Mouse (Mus musculus) brain, embryonic 18.5 days (tissue): Measurements from ENCODE around the gene Kirrel.
"Not testable (repeated sequence)": the region's sequence is repeated elsewhere in the genome, so short reads cannot be mapped to it uniquely, and the experiment has no call there.

Source experiments
- DNase-seq: peaks from one replicate; pipeline ENCODE4 v3.0.0-alpha.2; 2012; ENCODE audit warnings: low read depth, low spot score

The Kirrel gene

GRCm38 (mm10) chr3:87134951-87135350 lies 39.6 kb downstream of the Kirrel start:
- DNase-seq: no peak

GRCm38 (mm10) chr3:87131694-87132347 lies 42.7 kb downstream of the Kirrel start:
- DNase-seq: no peak

DNA sequence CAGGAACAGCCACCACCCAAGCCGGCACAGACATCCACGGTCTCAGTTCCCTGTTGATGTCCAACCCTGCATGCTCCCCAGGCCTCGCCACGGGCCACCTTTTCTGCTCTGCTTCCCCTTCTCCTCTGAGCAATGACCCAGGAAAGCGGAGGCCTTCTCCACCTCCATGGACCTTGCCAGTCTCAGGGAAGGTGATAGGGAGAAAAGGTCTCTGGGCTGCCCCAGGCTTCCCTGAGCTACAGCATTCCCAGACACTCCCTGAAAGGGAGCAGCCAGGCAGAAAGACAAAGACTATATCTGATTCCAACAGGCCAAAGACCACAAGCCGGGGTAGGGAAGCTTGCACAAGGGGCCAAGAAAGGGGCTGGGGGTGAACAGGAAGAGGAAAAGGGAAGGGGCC lies 43.6 kb downstream of the Kirrel start:
- DNase-seq: no peak

DNA sequence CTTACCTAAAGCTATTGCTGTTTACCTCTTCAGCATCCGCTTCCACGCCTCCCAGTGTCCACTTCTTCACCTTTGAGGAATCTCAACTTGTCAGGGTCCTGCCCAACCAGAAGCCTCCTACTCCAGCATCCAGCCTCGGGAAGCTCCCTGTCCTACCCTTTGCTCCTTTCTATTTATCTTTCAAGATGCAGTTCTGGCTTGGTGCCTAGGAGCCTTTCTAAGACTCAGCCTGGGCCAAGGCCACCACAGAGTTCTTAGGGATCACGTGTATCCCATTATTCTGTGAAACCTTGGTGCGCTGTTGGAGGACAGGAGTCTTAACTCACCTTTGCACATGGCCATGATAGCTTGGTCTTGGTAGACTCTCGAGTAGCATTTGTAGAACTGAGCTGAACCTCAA lies 50.8 kb downstream of the Kirrel start:
- no peak for DNase-seq

GRCm38 (mm10) chr3:87118214-87118613 lies 56.3 kb downstream of the Kirrel start:
- no peak for DNase-seq

GRCm38 (mm10) chr3:87117632-87118031 lies 56.9 kb downstream of the Kirrel start:
- no peak for DNase-seq

DNA sequence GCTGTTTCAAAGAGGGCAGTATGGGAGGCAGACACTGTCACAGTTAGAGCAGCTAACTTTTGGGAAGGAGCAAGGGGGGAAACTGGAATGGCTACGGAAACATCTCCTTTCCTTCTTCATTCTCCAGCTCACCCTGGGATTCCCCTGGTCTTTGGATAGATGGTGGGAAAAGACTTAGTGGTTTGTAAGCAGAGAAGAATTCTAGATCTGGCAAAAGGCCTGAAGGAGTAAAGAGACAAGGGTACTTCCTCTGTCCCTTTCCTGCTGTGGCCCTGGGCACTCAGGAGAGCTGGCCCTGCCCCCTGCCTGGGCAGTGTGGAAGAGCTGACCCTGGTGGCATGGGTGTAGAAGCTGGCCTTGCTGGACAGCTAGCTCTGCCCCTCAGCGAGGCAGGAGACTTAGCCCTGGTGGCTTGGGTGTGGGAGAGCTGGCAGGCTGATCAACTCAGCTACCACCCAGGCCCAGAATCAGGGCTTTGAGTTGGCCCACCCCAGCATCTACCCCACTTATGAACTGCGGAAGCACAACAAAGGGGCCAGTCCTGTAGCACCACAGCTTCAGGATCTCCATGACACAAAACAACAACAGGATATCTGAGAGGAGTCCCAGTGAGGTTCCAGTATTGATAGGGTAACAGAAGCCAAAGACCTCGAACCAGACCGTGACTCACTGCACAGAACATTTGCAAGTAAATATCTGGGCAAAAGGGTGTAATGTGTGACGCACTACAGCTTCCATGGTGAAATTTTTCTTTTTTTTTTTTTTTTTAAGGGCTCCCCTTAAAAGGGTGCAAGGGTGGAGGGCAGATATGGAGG lies 58.6 kb downstream of the Kirrel start:
- no peak for DNase-seq

GRCm38 (mm10) chr3:87115271-87115670 lies 59.3 kb downstream of the Kirrel start:
- DNase-seq: no peak

- DNase-seq: no peak
Measured at GRCm38 (mm10) chr3:87114801-87115200, 59.7 kb downstream of the Kirrel start.

DNA sequence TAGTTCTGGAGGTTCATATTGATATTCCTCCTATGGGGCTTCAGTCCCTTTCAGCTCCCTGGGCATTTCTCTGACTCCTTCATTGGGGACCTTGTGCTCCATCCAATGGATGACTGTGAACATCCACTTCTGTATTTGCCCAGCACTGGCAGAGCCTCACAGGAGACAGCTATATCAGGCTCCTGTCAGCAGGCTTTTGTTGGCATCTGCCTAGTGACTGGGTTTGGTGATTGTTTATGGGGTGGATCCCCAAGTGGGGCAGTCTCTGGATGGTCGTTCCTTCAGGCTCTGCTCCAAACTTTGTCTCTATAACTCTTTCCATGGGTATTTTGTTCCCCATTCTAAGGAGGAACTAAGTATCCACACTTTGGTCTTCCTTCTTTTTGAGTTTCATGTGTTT lies 60.7 kb downstream of the Kirrel start:
- DNase-seq: not testable (repeated sequence)

GRCm38 (mm10) chr3:87112264-87112663 lies 62.3 kb downstream of the Kirrel start:
- no peak for DNase-seq

- DNase-seq: no peak
Measured at GRCm38 (mm10) chr3:87104856-87105255, 69.7 kb downstream of the Kirrel start.

GRCm38 (mm10) chr3:87102346-87102745 lies 72.2 kb downstream of the Kirrel start:
- DNase-seq: no peak

- DNase-seq: no peak
Measured at GRCm38 (mm10) chr3:87100911-87101310, 73.6 kb downstream of the Kirrel start.

- DNase-seq: peak; percentile 22
Measured at GRCm38 (mm10) chr3:87097969-87098946, 76.3 kb downstream of the Kirrel start.

GRCm38 (mm10) chr3:87097205-87097604 lies 77.3 kb downstream of the Kirrel start:
- DNase-seq: no peak

- no peak for DNase-seq
Measured at GRCm38 (mm10) chr3:87093718-87094117, 80.8 kb downstream of the Kirrel start.

- peak; percentile 45 for DNase-seq
Measured at GRCm38 (mm10) chr3:87089694-87090565, 84.6 kb downstream of the Kirrel start.

GRCm38 (mm10) chr3:87087146-87087545 lies 87.4 kb downstream of the Kirrel start:
- DNase-seq: no peak

DNA sequence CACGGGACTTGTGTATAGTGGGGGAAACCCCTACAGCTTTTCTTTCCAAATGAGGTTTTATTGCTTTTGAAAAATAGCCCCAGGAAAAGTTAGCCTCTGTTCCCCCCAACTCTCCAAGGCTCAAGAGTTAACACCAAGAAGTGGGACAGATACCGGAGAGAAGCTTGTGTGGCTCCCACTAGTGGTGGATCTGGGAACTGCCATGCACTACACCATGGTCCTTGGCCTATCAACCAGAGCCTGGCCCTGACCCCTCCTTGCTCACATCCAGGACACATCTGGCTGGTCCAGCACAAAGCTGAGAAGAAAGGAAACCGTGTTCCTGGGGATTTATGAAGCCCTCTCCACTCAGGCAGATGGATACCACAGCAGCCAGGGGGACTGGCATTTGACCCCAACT lies 92.3 kb downstream of the Kirrel start:
- no peak for DNase-seq

DNA sequence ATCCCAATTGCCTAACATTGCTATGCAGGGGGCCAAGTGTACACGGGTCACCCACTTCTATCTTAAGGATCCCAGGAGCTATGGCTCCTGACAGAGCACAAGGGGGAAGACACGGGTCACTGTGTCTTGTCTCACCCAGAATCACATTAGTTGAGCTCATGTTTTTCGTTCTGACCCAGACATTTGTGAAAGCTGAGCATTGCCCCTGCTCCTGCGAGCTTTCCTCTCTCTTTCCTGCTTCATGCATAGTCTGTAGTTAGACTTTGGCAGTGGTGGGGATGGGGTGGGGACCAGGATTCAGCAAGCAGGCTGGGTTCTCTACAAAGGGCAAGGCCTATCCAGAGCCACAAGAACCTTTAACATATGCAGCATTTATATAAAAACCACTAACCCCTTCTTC lies 94.8 kb downstream of the Kirrel start:
- no peak for DNase-seq
